Mouse (Mus musculus): ENCODE measurements around the gene Dgcr6. TPM values are rescaled to one million over a fixed set of nuclear protein-coding genes. Genes with fewer than 3 reads are reported as not detected.
"Not testable (repeated sequence)": the region's sequence is repeated elsewhere in the genome, so short reads cannot be mapped to it uniquely, and the experiment has no call there.

Dgcr6 gene
- polyA plus RNA-seq (2015; fragmentation: Nextera tagmentation; extraction: Ambion mirVana), result 155 and 157 TPM in 2 replicates

GRCm38 (mm10) chr16:18052731-18053202 lies at the start of gene Dgcr6:
Dgcr6 (plus strand) TSS chr16:18052860.
- H3K4me3 ChIP-seq (ENCODE audit: low read depth, low read length), result no peak within 1 kb of the TSS
- peak within 1 kb of the TSS; percentile 39 for H3K4me2 ChIP-seq (ENCODE audit: low read length)
- H3K27me3 ChIP-seq (ENCODE audit: control insufficient read depth, insufficient read depth, low read depth, low read length), result no peaks in the 10 kb centered on the region; the same call in 1 of the 2 replicates
- H3K36me3 ChIP-seq (ENCODE audit: control insufficient read depth, insufficient read depth, low read length), result no peaks in the 10 kb centered on the region
- 13% methylated on average over 11 of the region's 11 CpGs for WGBS
- peak within 1 kb of the TSS; percentile 58 for H3K9ac ChIP-seq (ENCODE audit: low read depth, low read length)
- ATAC-seq, result peak; percentile 87
- H3K4me1 ChIP-seq (ENCODE audit: control insufficient read depth, insufficient read depth, low read length), result peaks cover 4% of the 10 kb centered on the region
- peak within 1 kb of the TSS; percentile 47 for H3K27ac ChIP-seq (ENCODE audit: low read length)
- H3K9me3 ChIP-seq (replicated peaks; ENCODE audit: control insufficient read depth, low read length, poor library complexity, severe bottlenecking), result no peaks in the 10 kb centered on the region

GRCm38 (mm10) chr16:18004589-18004988 lies 48.1 kb upstream of the Dgcr6 start:
- no peak overlapping the region for H3K27ac ChIP-seq (ENCODE audit: low read length)
- H3K4me1 ChIP-seq (ENCODE audit: control insufficient read depth, insufficient read depth, low read length), result no peaks in the 10 kb centered on the region
- WGBS, result 72% methylated on average over 5 of the region's 5 CpGs
- no peaks in the 10 kb centered on the region for H3K27me3 ChIP-seq (ENCODE audit: control insufficient read depth, insufficient read depth, low read depth, low read length)
- no peak overlapping the region for H3K4me2 ChIP-seq (ENCODE audit: low read length)
- no peak for ATAC-seq
- H3K9me3 ChIP-seq (replicated peaks; ENCODE audit: control insufficient read depth, low read length, poor library complexity, severe bottlenecking), result no peaks in the 10 kb centered on the region
- no peaks in the 10 kb centered on the region for H3K36me3 ChIP-seq (ENCODE audit: control insufficient read depth, insufficient read depth, low read length)
- no peak overlapping the region for H3K9ac ChIP-seq (ENCODE audit: low read depth, low read length)
- H3K4me3 ChIP-seq (ENCODE audit: low read depth, low read length), result no peak overlapping the region

- ATAC-seq, result no peak
- WGBS, result 37% methylated on average over 4 of the region's 4 CpGs
- Histone ChIP-seq H3K27ac (ENCODE audit: low read length) (no peak overlapping the region), H3K4me2 (ENCODE audit: low read length) (no peak overlapping the region), H3K9me3 (replicated peaks; ENCODE audit: control insufficient read depth, low read length, poor library complexity, severe bottlenecking) (no peaks in the 10 kb centered on the region), H3K4me1 (ENCODE audit: control insufficient read depth, insufficient read depth, low read length) (no peaks in the 10 kb centered on the region), H3K27me3 (ENCODE audit: control insufficient read depth, insufficient read depth, low read depth, low read length) (no peaks in the 10 kb centered on the region), H3K36me3 (ENCODE audit: control insufficient read depth, insufficient read depth, low read length) (no peaks in the 10 kb centered on the region), H3K4me3 (ENCODE audit: low read depth, low read length) (no peak overlapping the region), H3K9ac (ENCODE audit: low read depth, low read length) (no peak overlapping the region)
Observed at GRCm38 (mm10) chr16:18007083-18007482, 45.6 kb upstream of the Dgcr6 start.

- Histone ChIP-seq H3K4me3 (ENCODE audit: low read depth, low read length) (no peak overlapping the region), H3K4me2 (ENCODE audit: low read length) (no peak overlapping the region), H3K36me3 (ENCODE audit: control insufficient read depth, insufficient read depth, low read length) (no peaks in the 10 kb centered on the region), H3K9me3 (replicated peaks; ENCODE audit: control insufficient read depth, low read length, poor library complexity, severe bottlenecking) (no peaks in the 10 kb centered on the region), H3K9ac (ENCODE audit: low read depth, low read length) (no peak overlapping the region), H3K27me3 (ENCODE audit: control insufficient read depth, insufficient read depth, low read depth, low read length) (no peaks in the 10 kb centered on the region), H3K4me1 (ENCODE audit: control insufficient read depth, insufficient read depth, low read length) (no peaks in the 10 kb centered on the region), H3K27ac (ENCODE audit: low read length) (no peak overlapping the region)
- ATAC-seq, result no peak
- WGBS, result 76% methylated on average over 6 of the region's 6 CpGs
Observed at GRCm38 (mm10) chr16:18011101-18011500, 41.6 kb upstream of the Dgcr6 start.

- not testable (repeated sequence) for H3K9me3 ChIP-seq (replicated peaks; ENCODE audit: control insufficient read depth, low read length, poor library complexity, severe bottlenecking); H3K9ac ChIP-seq (ENCODE audit: low read depth, low read length); H3K4me3 ChIP-seq (ENCODE audit: low read depth, low read length); H3K4me2 ChIP-seq (ENCODE audit: low read length); H3K36me3 ChIP-seq (ENCODE audit: control insufficient read depth, insufficient read depth, low read length); H3K27ac ChIP-seq (ENCODE audit: low read length); H3K27me3 ChIP-seq (ENCODE audit: control insufficient read depth, insufficient read depth, low read depth, low read length); H3K4me1 ChIP-seq (ENCODE audit: control insufficient read depth, insufficient read depth, low read length); ATAC-seq
- 64% methylated on average over 3 of the region's 4 CpGs for WGBS
Observed at GRCm38 (mm10) chr16:18016482-18016881, 36.2 kb upstream of the Dgcr6 start.

- no peaks in the 10 kb centered on the region for H3K4me1 ChIP-seq (ENCODE audit: control insufficient read depth, insufficient read depth, low read length)
- no peak overlapping the region for H3K9ac ChIP-seq (ENCODE audit: low read depth, low read length)
- ATAC-seq, result no peak
- no peak overlapping the region for H3K4me2 ChIP-seq (ENCODE audit: low read length)
- WGBS, result 77% methylated on average over 8 of the region's 8 CpGs
- no peaks in the 10 kb centered on the region for H3K27me3 ChIP-seq (ENCODE audit: control insufficient read depth, insufficient read depth, low read depth, low read length)
- no peak overlapping the region for H3K4me3 ChIP-seq (ENCODE audit: low read depth, low read length)
- no peaks in the 10 kb centered on the region for H3K36me3 ChIP-seq (ENCODE audit: control insufficient read depth, insufficient read depth, low read length)
- H3K27ac ChIP-seq (ENCODE audit: low read length), result no peak overlapping the region
- H3K9me3 ChIP-seq (replicated peaks; ENCODE audit: control insufficient read depth, low read length, poor library complexity, severe bottlenecking), result no peaks in the 10 kb centered on the region
Observed at GRCm38 (mm10) chr16:18022780-18023557, 29.7 kb upstream of the Dgcr6 start.

- WGBS, result 59% methylated on average over 2 of the region's 2 CpGs
- ATAC-seq, result no peak
Observed at GRCm38 (mm10) chr16:18027371-18027770, 25.3 kb upstream of the Dgcr6 start.

GRCm38 (mm10) chr16:18031752-18032151 lies 20.9 kb upstream of the Dgcr6 start:
- Histone ChIP-seq H3K27ac (ENCODE audit: low read length) (no peak overlapping the region), H3K4me2 (ENCODE audit: low read length) (no peak overlapping the region), H3K36me3 (ENCODE audit: control insufficient read depth, insufficient read depth, low read length) (no peaks in the 10 kb centered on the region), H3K9me3 (replicated peaks; ENCODE audit: control insufficient read depth, low read length, poor library complexity, severe bottlenecking) (no peaks in the 10 kb centered on the region), H3K9ac (ENCODE audit: low read depth, low read length) (no peak overlapping the region), H3K27me3 (ENCODE audit: control insufficient read depth, insufficient read depth, low read depth, low read length) (no peaks in the 10 kb centered on the region), H3K4me3 (ENCODE audit: low read depth, low read length) (no peak overlapping the region), H3K4me1 (ENCODE audit: control insufficient read depth, insufficient read depth, low read length) (no peaks in the 10 kb centered on the region)
- no peak for ATAC-seq
- 58% methylated on average over 2 of the region's 2 CpGs for WGBS

More at GRCm38 (mm10) chr16:18027371-18027770, 25.3 kb upstream of the Dgcr6 start:
- H3K27me3 ChIP-seq (ENCODE audit: control insufficient read depth, insufficient read depth, low read depth, low read length), result no peaks in the 10 kb centered on the region
- no peaks in the 10 kb centered on the region for H3K4me1 ChIP-seq (ENCODE audit: control insufficient read depth, insufficient read depth, low read length)
- no peaks in the 10 kb centered on the region for H3K9me3 ChIP-seq (replicated peaks; ENCODE audit: control insufficient read depth, low read length, poor library complexity, severe bottlenecking)
- H3K4me3 ChIP-seq (ENCODE audit: low read depth, low read length), result no peak overlapping the region
- no peak overlapping the region for H3K9ac ChIP-seq (ENCODE audit: low read depth, low read length)
- no peaks in the 10 kb centered on the region for H3K36me3 ChIP-seq (ENCODE audit: control insufficient read depth, insufficient read depth, low read length)
- no peak overlapping the region for H3K4me2 ChIP-seq (ENCODE audit: low read length)
- no peak overlapping the region for H3K27ac ChIP-seq (ENCODE audit: low read length)

- Histone ChIP-seq H3K9me3 (replicated peaks; ENCODE audit: control insufficient read depth, low read length, poor library complexity, severe bottlenecking) (no peaks in the 10 kb centered on the region), H3K4me2 (ENCODE audit: low read length) (no peak overlapping the region), H3K4me3 (ENCODE audit: low read depth, low read length) (no peak overlapping the region), H3K27ac (ENCODE audit: low read length) (no peak overlapping the region), H3K4me1 (ENCODE audit: control insufficient read depth, insufficient read depth, low read length) (no peaks in the 10 kb centered on the region), H3K9ac (ENCODE audit: low read depth, low read length) (no peak overlapping the region), H3K27me3 (ENCODE audit: control insufficient read depth, insufficient read depth, low read depth, low read length) (no peaks in the 10 kb centered on the region), H3K36me3 (ENCODE audit: control insufficient read depth, insufficient read depth, low read length) (no peaks in the 10 kb centered on the region)
- no peak for ATAC-seq
- WGBS, result 81% methylated on average over 4 of the region's 4 CpGs
Observed at GRCm38 (mm10) chr16:18033289-18033688, 19.4 kb upstream of the Dgcr6 start.

All from midbrain, embryonic 16.5 days (tissue).